Mouse (Mus musculus): ENCODE results near the gene Reep1.
"Not testable (repeated sequence)": the region's sequence is repeated elsewhere in the genome, so short reads cannot be mapped to it uniquely, and the experiment has no call there.

The Reep1 gene

DNA sequence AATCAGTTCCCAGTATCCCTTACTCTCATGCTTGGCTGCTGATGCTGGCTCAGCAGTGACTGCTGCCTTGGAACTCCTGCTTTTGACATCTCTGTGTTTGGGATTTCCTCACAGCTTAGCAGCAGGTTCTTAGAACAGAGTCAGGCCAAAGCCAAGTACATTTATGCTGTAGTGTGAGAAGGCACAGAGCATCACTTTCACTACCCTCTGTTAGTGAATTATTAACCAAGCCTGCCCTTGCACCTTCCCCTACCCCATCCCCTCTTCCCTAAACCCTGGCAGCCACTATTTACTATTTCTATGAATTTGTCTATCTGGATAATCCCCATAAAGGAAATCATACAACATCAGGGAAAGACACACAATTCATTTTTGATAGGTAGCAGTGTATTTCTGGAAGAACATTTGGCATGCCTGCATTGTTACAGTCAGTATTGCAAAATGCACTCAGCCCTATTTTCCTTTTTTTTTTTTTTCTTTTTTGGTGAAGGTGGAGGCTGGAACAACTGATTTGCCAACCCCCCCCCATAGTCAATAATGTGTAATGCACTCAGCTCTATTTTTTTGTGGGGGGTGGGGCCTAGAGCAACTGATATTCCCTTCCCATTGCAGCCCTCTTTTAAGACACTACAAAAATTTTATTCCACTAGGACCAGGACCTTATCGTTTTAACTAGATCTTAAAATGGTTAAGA lies 133.4 kb downstream of the Reep1 start:
- no peak for DNase-seq (ENCODE audit: low spot score)

DNA sequence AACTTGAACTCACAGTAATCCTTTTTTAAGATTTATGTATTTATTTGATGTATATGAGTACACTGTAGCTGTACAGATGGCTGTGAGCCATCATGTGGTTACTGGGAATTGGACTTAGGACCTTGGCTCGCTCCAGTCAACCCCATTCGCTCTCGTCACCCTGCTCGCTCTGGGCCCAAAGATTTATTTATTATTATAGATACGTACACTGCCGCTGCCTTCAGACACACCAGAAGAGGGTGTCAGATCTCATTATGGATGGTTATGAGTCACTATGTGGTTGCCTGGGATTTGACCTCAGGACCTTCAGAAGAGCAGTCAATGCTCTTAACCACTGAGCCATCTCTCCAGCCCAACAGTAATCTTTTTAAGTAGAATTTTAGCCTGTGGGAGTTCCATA lies 139.5 kb downstream of the Reep1 start:
- not testable (repeated sequence) for DNase-seq (ENCODE audit: low spot score)
